In the genomic region with DNA sequence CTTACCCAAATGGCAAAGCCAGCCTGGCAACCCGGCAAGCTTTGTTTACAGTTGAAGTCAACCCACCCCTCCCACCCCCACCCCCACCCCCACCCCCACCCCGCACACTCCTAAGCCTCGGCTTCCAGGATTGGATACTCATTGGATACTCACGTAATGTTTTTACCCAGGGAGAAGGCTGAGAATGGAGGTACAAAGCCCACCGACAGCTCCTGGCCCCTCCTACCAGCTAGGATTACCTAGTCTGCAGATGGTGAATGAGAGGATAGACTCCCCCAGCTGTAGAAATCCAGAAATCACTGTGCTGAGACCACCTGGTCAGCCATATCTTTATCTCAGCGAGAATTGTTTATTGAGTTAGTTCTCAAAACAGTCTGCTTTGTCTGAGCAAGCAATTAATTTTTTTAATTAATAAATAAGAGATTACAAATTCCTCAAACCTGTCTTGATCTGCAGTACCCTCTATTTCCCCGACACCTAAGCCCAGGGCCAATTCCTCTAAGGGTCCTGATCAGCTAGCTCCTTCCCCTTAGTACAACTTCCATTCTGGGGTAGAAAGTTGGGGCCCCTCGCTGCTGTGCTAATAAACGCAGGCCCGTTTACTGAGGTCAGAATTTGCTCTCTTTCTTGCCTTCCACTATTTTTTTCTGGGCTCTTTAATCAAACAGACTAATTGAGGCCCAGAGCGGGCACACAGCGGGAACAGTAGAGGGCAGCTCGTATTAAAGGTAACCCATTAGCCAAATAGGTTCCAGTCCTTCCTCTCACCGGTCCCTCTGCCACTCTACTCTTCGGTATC, we compare ENCODE assay signal across 8 mouse cellular contexts. TPM values are rescaled to one million over a fixed set of nuclear protein-coding genes. Genes with fewer than 3 reads are reported as not detected.
A peak's percentile ranks its signal among the peaks of the same experiment; 100 is the strongest.
DNase-seq lines count a peak whose midpoint lies in the region; ATAC-seq lines count a peak whose summit lies in the region.

No protein-coding gene starts in this region.

- no peak for ATAC-seq in heart, embryonic 13.5 days (ENCODE audit: extremely low read depth, insufficient number of reproducible peaks, low FRiP score, low TSS enrichment)
- ATAC-seq in hindbrain, embryonic 12.5 days (ENCODE audit: low FRiP score), result peak; percentile 55; the same call in 1 of the 2 replicates
- peak; percentile 33; the same call in 1 of the 2 replicates for ATAC-seq in midbrain, embryonic 11.5 days (ENCODE audit: low FRiP score)

- peak overlapping the region; percentile 60 for H3K4me2 ChIP-seq in heart, embryonic 13.5 days
- peak overlapping the region; percentile 37 for H3K4me2 ChIP-seq in hindbrain, embryonic 12.5 days (replicated peaks)
- H3K4me2 ChIP-seq in midbrain, embryonic 11.5 days, result peak overlapping the region; percentile 5; the same call in 1 of the 2 replicates

- 11% methylated on average over 15 of the region's 15 CpGs for WGBS in heart, embryonic 13.5 days
- 7% methylated on average over 15 of the region's 15 CpGs for WGBS in hindbrain, embryonic 12.5 days
- 5% methylated on average over 15 of the region's 15 CpGs for WGBS in midbrain, embryonic 11.5 days

- peak overlapping the region; percentile 31 for H3K4me3 ChIP-seq in heart, embryonic 13.5 days
- no peak overlapping the region for H3K4me3 ChIP-seq in hindbrain, embryonic 12.5 days
- H3K4me3 ChIP-seq in midbrain, embryonic 11.5 days (ENCODE audit: low read depth, low read length), result no peak overlapping the region

- no peak for DNase-seq in heart, postnatal 10 days
- DNase-seq in R1 (ENCODE audit: low read depth, low spot score) (peak; percentile 84), MN1 (ENCODE audit: low spot score) (no peak)
- peak; percentile 90 for DNase-seq in midbrain, embryonic 11.5 days (ENCODE audit: low spot score, missing footprints)
- no peak for DNase-seq in adrenal gland, adult 8-10 months
- no peak for DNase-seq in gastrocnemius, postnatal 36 days

- intact Hi-C loops in heart, postnatal 10 days (cut with DNase I), result loop anchor here (1.0 to 10.0 kb wide), 2 partner anchors 69 to 322 kb away; no protein-coding TSS in a partner anchor
- intact Hi-C loops in gastrocnemius, postnatal 36 days (cut with DNase I), result loop anchor here (5.0 kb wide), 1 partner anchor 70 kb away; a partner anchor contains a TSS

- 0 out of 2 replicates have a peak overlapping the region, but pooled peaks have one; percentile 55 for H3K27ac ChIP-seq in heart, embryonic 13.5 days (replicated peaks)
- peak overlapping the region; percentile 76 for H3K27ac ChIP-seq in hindbrain, embryonic 12.5 days
- no peak overlapping the region for H3K27ac ChIP-seq in midbrain, embryonic 11.5 days (ENCODE audit: low read depth, low read length)

- no peaks in the 10 kb centered on the region for H3K36me3 ChIP-seq in heart, embryonic 13.5 days
- H3K36me3 ChIP-seq in hindbrain, embryonic 12.5 days, result no peaks in the 10 kb centered on the region
- H3K36me3 ChIP-seq in midbrain, embryonic 11.5 days (ENCODE audit: control insufficient read depth, insufficient read depth, low read length), result no peaks in the 10 kb centered on the region

- peaks cover 12% of the 10 kb centered on the region for H3K27me3 ChIP-seq in heart, embryonic 13.5 days (replicated peaks)
- H3K27me3 ChIP-seq in hindbrain, embryonic 12.5 days, result no peaks in the 10 kb centered on the region; the same call in 1 of the 2 replicates
- no peaks in the 10 kb centered on the region for H3K27me3 ChIP-seq in midbrain, embryonic 11.5 days (ENCODE audit: control insufficient read depth, insufficient read depth, low read length)

- peak overlapping the region; percentile 66 for H3K9ac ChIP-seq in heart, embryonic 13.5 days
- H3K9ac ChIP-seq in hindbrain, embryonic 12.5 days, result no peak overlapping the region
- no peak overlapping the region for H3K9ac ChIP-seq in midbrain, embryonic 11.5 days (ENCODE audit: low read length)

- no peaks in the 10 kb centered on the region for H3K9me3 ChIP-seq in heart, embryonic 13.5 days
- H3K9me3 ChIP-seq in hindbrain, embryonic 12.5 days (replicated peaks), result no peaks in the 10 kb centered on the region
- no peaks in the 10 kb centered on the region for H3K9me3 ChIP-seq in midbrain, embryonic 11.5 days (ENCODE audit: control insufficient read depth, low read length)

- H3K4me1 ChIP-seq in heart, embryonic 13.5 days, result peaks cover 5% of the 10 kb centered on the region; the same call in 1 of the 2 replicates
- peaks cover 18% of the 10 kb centered on the region for H3K4me1 ChIP-seq in hindbrain, embryonic 12.5 days
- peaks cover 9% of the 10 kb centered on the region; the same call in 1 of the 2 replicates for H3K4me1 ChIP-seq in midbrain, embryonic 11.5 days (ENCODE audit: control insufficient read depth, insufficient read depth, low read length)

RNA-seq across cellular contexts. Expression of a gene that starts 10.6 kb away (rescaled TPM):
- 2.4 TPM in 2 replicates for polyA plus RNA-seq in heart, embryonic 13.5 days (2015; fragmentation: Nextera tagmentation; extraction: Ambion mirVana)
- under 1 TPM in 1 of 2 experiments, not detected in 1; 0.48 TPM for total RNA-seq in heart, postnatal 10 days (2021)
- polyA plus RNA-seq in hindbrain, embryonic 12.5 days (2016; fragmentation: Nextera tagmentation; extraction: Ambion mirVana), result 2.7 and 2.9 TPM in 2 replicates
- polyA plus RNA-seq in midbrain, embryonic 11.5 days (2014; fragmentation: Nextera tagmentation; extraction: Ambion mirVana), result 0.62 and 1.6 TPM in 2 replicates
- 1 to 10 TPM; 1.2 to 2.6 (median 1.6) TPM for total RNA-seq in adrenal gland, adult 8-10 months (2022)
- not detected for total RNA-seq in gastrocnemius, postnatal 36 days (2021)

RNA-seq across cellular contexts. Expression of a gene that starts 22.6 kb away (rescaled TPM):
- polyA plus RNA-seq in heart, embryonic 13.5 days (2015; fragmentation: Nextera tagmentation; extraction: Ambion mirVana), result 2,411 and 2,681 TPM in 2 replicates
- total RNA-seq in heart, postnatal 10 days (2021), result 100 to 1,000 TPM; 321 to 324 TPM
- 1,134 and 1,420 TPM in 2 replicates for polyA plus RNA-seq in hindbrain, embryonic 12.5 days (2016; fragmentation: Nextera tagmentation; extraction: Ambion mirVana)
- polyA plus RNA-seq in midbrain, embryonic 11.5 days (2014; fragmentation: Nextera tagmentation; extraction: Ambion mirVana), result 1,631 and 1,834 TPM in 2 replicates
- 100 to 1,000 TPM; 253 to 280 (median 275) TPM for total RNA-seq in adrenal gland, adult 8-10 months (2022)
- 100 to 1,000 TPM; 135 to 144 TPM for total RNA-seq in gastrocnemius, postnatal 36 days (2021)

RNA-seq across cellular contexts. Expression of a gene that starts 38.8 kb away (rescaled TPM):
- polyA plus RNA-seq in heart, embryonic 13.5 days (2015; fragmentation: Nextera tagmentation; extraction: Ambion mirVana), result 118 and 125 TPM in 2 replicates
- total RNA-seq in heart, postnatal 10 days (2021), result 10 to 100 TPM; 41.3 to 44.8 TPM
- 296 and 298 TPM in 2 replicates for polyA plus RNA-seq in hindbrain, embryonic 12.5 days (2016; fragmentation: Nextera tagmentation; extraction: Ambion mirVana)
- polyA plus RNA-seq in midbrain, embryonic 11.5 days (2014; fragmentation: Nextera tagmentation; extraction: Ambion mirVana), result 268 and 274 TPM in 2 replicates
- 100 to 1,000 TPM in 1 of 4 experiments, 10 to 100 TPM in 3; 73.2 to 105 (median 85.1) TPM for total RNA-seq in adrenal gland, adult 8-10 months (2022)
- 10 to 100 TPM; 10.8 to 12.2 TPM for total RNA-seq in gastrocnemius, postnatal 36 days (2021)

RNA-seq across cellular contexts. Expression of a gene that starts 45.4 kb away (rescaled TPM):
- 9.5 and 13.0 TPM in 2 replicates for polyA plus RNA-seq in heart, embryonic 13.5 days (2015; fragmentation: Nextera tagmentation; extraction: Ambion mirVana)
- total RNA-seq in heart, postnatal 10 days (2021), result 10 to 100 TPM; 10.1 to 12.7 TPM
- 7.9 and 8.4 TPM in 2 replicates for polyA plus RNA-seq in hindbrain, embryonic 12.5 days (2016; fragmentation: Nextera tagmentation; extraction: Ambion mirVana)
- 6.3 and 8.4 TPM in 2 replicates for polyA plus RNA-seq in midbrain, embryonic 11.5 days (2014; fragmentation: Nextera tagmentation; extraction: Ambion mirVana)
- total RNA-seq in adrenal gland, adult 8-10 months (2022), result 10 to 100 TPM; 25.4 to 67.6 (median 45.9) TPM
- total RNA-seq in gastrocnemius, postnatal 36 days (2021), result 1 to 10 TPM; 3.6 to 4.7 TPM

RNA-seq across cellular contexts. Expression of a gene that starts 50.3 kb away (rescaled TPM):
- polyA plus RNA-seq in heart, embryonic 13.5 days (2015; fragmentation: Nextera tagmentation; extraction: Ambion mirVana), result 463 and 524 TPM in 2 replicates
- 1,000 to 10,000 TPM; 1,157 to 1,242 TPM for total RNA-seq in heart, postnatal 10 days (2021)
- polyA plus RNA-seq in hindbrain, embryonic 12.5 days (2016; fragmentation: Nextera tagmentation; extraction: Ambion mirVana), result 15.4 and 15.5 TPM in 2 replicates
- 5.5 and 6.4 TPM in 2 replicates for polyA plus RNA-seq in midbrain, embryonic 11.5 days (2014; fragmentation: Nextera tagmentation; extraction: Ambion mirVana)
- 100 to 1,000 TPM; 741 to 924 (median 745) TPM for total RNA-seq in adrenal gland, adult 8-10 months (2022)
- 1,000 to 10,000 TPM; 1,320 to 1,585 TPM for total RNA-seq in gastrocnemius, postnatal 36 days (2021)

Comparison
In these comparisons a context has a peak if more than half of its experiments do, and no peak if none do; other contexts are left out.
1. H3K4me2 ChIP-seq: peak in every context shown above with its lines; median percentile 60 in heart, embryonic 13.5 days; 37 in hindbrain, embryonic 12.5 days; 5 in midbrain, embryonic 11.5 days.
2. DNase-seq: peak in R1 (single experiment) and midbrain, embryonic 11.5 days (single experiment); none in heart, postnatal 10 days (0 of 2), adrenal gland, adult 8-10 months (single experiment), gastrocnemius, postnatal 36 days (0 of 2) and MN1 (single experiment).